Mouse (Mus musculus) thymus, adult 2 months (tissue): ENCODE measurements around the gene Megf11. TPM values are rescaled to one million over a fixed set of nuclear protein-coding genes. Genes with fewer than 3 reads are reported as not detected.

Source experiments
- DNase-seq: peaks from one replicate; pipeline ENCODE4 v3.0.0; 2021
- H3K27ac ChIP-seq: fragments of 200-500 bp; 2 replicates; pipeline ENCODE4 v1.5.1; 2012; ENCODE audit warnings: low read length, control low read depth; ENCODE audit not compliant: control insufficient read depth, insufficient read depth
- H3K27me3 ChIP-seq: fragments of 200-500 bp; 2 replicates; pipeline ENCODE4 v1.6.1; 2012; ENCODE audit warnings: mild to moderate bottlenecking, low read length, moderate library complexity, mixed read lengths; ENCODE audit not compliant: control insufficient read depth, insufficient read depth
- H3K36me3 ChIP-seq: fragments of 200-500 bp; 2 replicates; pipeline ENCODE4 v1.6.1; 2012; ENCODE audit warnings: mild to moderate bottlenecking, low read length, moderate library complexity; ENCODE audit not compliant: control insufficient read depth, insufficient read depth
- H3K4me1 ChIP-seq: fragments of 200-500 bp; replicated peaks from 2 replicates; pipeline ENCODE4 v1.6.1; 2012; ENCODE audit warnings: low read length; ENCODE audit not compliant: control insufficient read depth, insufficient read depth
- H3K4me3 ChIP-seq: fragments of 200-500 bp; 2 replicates; pipeline ENCODE4 v1.5.1; 2012; ENCODE audit warnings: mild to moderate bottlenecking, low read length, control low read depth, moderate library complexity; ENCODE audit not compliant: control insufficient read depth, insufficient read depth
- CTCF ChIP-seq: fragments of 200-500 bp; IDR thresholded peaks from 2 replicates; pipeline ENCODE4 v1.5.1; 2012; ENCODE audit warnings: mild to moderate bottlenecking, control low read depth, low read length, moderate library complexity, borderline replicate concordance; ENCODE audit not compliant: control insufficient read depth, poor library complexity, insufficient read depth; ENCODE audit errors: extremely low read depth
- POLR2A ChIP-seq: fragments of 200-500 bp; IDR thresholded peaks from 2 replicates; pipeline ENCODE4 v1.6.1; 2012; ENCODE audit warnings: mild to moderate bottlenecking, low read length, control low read depth, moderate library complexity; ENCODE audit not compliant: control insufficient read depth, poor library complexity, insufficient read depth; ENCODE audit errors: extremely low read depth
- WGBS: fragments of 180-500 bp; shearing (Covaris S2); methylation state at CpG from one replicate; pipeline ENCODE4 v1.1.7; 2018; 5-methylcytosine and 5-hydroxymethylcytosine counted together
- polyA plus RNA-seq: library from polyadenylated mRNA; depleted of rRNA; stranded (reverse); fragments of >200 nt; gene quantifications from 2 replicates; pipeline ENCODE4 v1.2.3, GENCODE M21; 2012

The Megf11 gene
- polyA plus RNA-seq, 1 experiment: 0.70 TPM

DNA sequence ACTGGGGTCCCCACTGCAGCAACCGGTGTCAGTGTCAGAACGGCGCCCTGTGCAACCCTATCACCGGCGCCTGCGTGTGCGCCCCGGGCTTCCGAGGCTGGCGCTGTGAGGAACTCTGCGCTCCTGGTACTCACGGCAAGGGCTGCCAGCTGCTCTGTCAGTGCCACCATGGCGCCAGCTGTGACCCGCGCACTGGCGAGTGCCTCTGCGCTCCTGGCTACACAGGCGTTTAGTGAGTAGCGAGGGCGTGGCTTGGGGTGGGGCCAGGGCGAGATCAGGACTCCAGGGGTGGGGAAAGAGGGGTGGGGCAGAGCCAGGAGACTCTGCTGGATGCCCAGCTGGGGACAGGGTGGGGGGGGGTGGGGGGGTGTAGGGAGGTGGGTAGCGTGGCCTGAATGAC is 252.8 kb downstream of the Megf11 start:
- no peaks in the 10 kb centered on the region for H3K36me3 ChIP-seq
- H3K27me3 ChIP-seq: no peaks in the 10 kb centered on the region
- no peaks in the 10 kb centered on the region for H3K4me1 ChIP-seq
- TF ChIP-seq CTCF (no peak), POLR2A (no peak)
- no peak for DNase-seq
- no peak overlapping the region for H3K27ac ChIP-seq
- WGBS: 7% methylated on average over 22 of the region's 22 CpGs
- H3K4me3 ChIP-seq: no peak overlapping the region

GRCm38 (mm10) chr9:64639664-64640063 is 254.2 kb downstream of the Megf11 start:
- TF ChIP-seq POLR2A (no peak), CTCF (peak; percentile 50; the same call in 1 of the 2 replicates)
- H3K27me3 ChIP-seq: no peaks in the 10 kb centered on the region
- H3K36me3 ChIP-seq: no peaks in the 10 kb centered on the region
- no peak overlapping the region for H3K27ac ChIP-seq
- no peak overlapping the region for H3K4me3 ChIP-seq
- peak; percentile 34 for DNase-seq
- WGBS: 17% methylated on average over 5 of the region's 5 CpGs
- no peaks in the 10 kb centered on the region for H3K4me1 ChIP-seq

DNA sequence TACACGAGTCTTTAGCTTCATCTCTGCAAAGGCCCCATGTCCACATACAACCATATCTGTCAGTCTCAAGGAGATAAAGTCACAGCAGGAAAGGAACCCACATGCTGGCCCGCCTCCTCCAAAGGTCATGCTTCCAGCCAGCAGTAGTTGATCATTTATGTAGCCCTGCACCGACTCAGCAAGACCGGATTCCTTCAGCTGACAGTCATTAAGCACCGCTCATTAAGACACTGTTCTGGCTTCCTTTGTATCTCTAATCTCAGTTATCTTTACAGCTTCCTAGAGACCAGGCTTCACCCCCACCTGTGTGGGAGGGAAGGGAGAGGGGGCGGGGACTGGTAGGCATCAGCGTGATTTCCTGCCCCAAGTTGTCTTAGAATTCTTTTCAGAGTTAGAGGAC is 258.7 kb downstream of the Megf11 start:
- TF ChIP-seq POLR2A (no peak), CTCF (no peak)
- H3K4me3 ChIP-seq: no peak overlapping the region
- no peaks in the 10 kb centered on the region for H3K4me1 ChIP-seq
- H3K27ac ChIP-seq: no peak overlapping the region
- WGBS: 45% methylated on average over 7 of the region's 7 CpGs
- no peaks in the 10 kb centered on the region for H3K36me3 ChIP-seq
- no peak for DNase-seq
- no peaks in the 10 kb centered on the region for H3K27me3 ChIP-seq

GRCm38 (mm10) chr9:64645462-64645861 is 260.0 kb downstream of the Megf11 start:
- Histone ChIP-seq H3K27ac (no peak overlapping the region), H3K4me3 (no peak overlapping the region), H3K27me3 (no peaks in the 10 kb centered on the region), H3K4me1 (no peaks in the 10 kb centered on the region), H3K36me3 (no peaks in the 10 kb centered on the region)
- 74% methylated on average over 3 of the region's 3 CpGs for WGBS
- TF ChIP-seq POLR2A (no peak), CTCF (no peak)
- no peak for DNase-seq

DNA sequence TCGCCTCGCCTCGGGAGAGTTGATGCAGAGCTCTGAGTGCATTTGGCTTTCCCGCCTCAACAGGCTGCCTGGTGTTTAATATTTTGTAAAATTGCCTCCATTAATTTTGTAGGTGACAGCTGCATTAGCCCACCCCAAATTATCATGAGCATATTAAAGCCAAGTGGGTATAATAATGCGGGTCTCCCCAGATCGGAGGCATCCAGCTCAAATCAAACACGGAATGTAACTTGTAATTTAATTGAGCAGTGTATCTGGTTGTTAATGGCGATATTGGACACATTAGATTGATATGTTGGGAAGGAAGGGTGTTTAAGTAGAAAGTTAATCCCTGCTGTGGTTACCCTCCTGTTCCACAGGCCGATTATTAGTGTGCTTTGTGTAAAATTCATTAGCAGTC is 264.0 kb downstream of the Megf11 start:
- no peak overlapping the region for H3K4me3 ChIP-seq
- no peak overlapping the region for H3K27ac ChIP-seq
- DNase-seq: no peak
- no peak for TF ChIP-seq CTCF
- no peak for TF ChIP-seq POLR2A
- no peaks in the 10 kb centered on the region for H3K27me3 ChIP-seq
- H3K36me3 ChIP-seq: no peaks in the 10 kb centered on the region
- WGBS: 79% methylated on average over 9 of the region's 9 CpGs
- no peaks in the 10 kb centered on the region for H3K4me1 ChIP-seq

GRCm38 (mm10) chr9:64649892-64650291 is 264.5 kb downstream of the Megf11 start:
- H3K27ac ChIP-seq: no peak overlapping the region
- no peaks in the 10 kb centered on the region for H3K4me1 ChIP-seq
- no peak for DNase-seq
- TF ChIP-seq CTCF (no peak), POLR2A (no peak)
- WGBS: 59% methylated on average over 2 of the region's 2 CpGs
- H3K36me3 ChIP-seq: no peaks in the 10 kb centered on the region
- no peaks in the 10 kb centered on the region for H3K27me3 ChIP-seq
- no peak overlapping the region for H3K4me3 ChIP-seq

DNA sequence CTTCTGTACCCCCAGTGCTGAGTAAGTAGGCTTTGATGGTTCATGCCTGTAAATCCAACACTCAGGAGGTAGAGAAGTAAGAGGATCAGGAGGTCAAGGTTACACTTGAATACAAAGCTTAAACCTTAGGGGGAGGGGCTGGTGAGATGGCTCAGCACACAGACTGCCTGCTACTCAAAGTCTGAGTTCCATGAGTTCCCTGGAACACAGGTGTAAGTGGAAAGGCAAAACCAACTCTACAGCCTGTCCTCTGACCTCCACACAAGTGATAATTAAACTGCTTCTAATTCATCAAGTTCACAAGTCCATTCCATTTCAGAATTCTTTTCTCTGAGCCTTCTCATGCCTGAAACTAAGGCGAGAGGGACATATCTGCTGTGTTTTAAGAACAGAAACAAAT is 265.8 kb downstream of the Megf11 start:
- no peaks in the 10 kb centered on the region for H3K4me1 ChIP-seq
- no peaks in the 10 kb centered on the region for H3K27me3 ChIP-seq
- no peak for DNase-seq
- H3K27ac ChIP-seq: no peak overlapping the region
- WGBS: 88% methylated on average over 1 of the region's 1 CpGs
- no peak overlapping the region for H3K4me3 ChIP-seq
- TF ChIP-seq POLR2A: no peak
- TF ChIP-seq CTCF: no peak
- no peaks in the 10 kb centered on the region for H3K36me3 ChIP-seq
